Mouse (Mus musculus): Measurements from ENCODE around the gene Cic. TPM values are rescaled to one million over a fixed set of nuclear protein-coding genes. Genes with fewer than 3 reads are reported as not detected.

Gene Cic
- total and polyA plus RNA-seq, 3 experiments, result 41.6 to 62.9 (median 62.8) TPM

DNA sequence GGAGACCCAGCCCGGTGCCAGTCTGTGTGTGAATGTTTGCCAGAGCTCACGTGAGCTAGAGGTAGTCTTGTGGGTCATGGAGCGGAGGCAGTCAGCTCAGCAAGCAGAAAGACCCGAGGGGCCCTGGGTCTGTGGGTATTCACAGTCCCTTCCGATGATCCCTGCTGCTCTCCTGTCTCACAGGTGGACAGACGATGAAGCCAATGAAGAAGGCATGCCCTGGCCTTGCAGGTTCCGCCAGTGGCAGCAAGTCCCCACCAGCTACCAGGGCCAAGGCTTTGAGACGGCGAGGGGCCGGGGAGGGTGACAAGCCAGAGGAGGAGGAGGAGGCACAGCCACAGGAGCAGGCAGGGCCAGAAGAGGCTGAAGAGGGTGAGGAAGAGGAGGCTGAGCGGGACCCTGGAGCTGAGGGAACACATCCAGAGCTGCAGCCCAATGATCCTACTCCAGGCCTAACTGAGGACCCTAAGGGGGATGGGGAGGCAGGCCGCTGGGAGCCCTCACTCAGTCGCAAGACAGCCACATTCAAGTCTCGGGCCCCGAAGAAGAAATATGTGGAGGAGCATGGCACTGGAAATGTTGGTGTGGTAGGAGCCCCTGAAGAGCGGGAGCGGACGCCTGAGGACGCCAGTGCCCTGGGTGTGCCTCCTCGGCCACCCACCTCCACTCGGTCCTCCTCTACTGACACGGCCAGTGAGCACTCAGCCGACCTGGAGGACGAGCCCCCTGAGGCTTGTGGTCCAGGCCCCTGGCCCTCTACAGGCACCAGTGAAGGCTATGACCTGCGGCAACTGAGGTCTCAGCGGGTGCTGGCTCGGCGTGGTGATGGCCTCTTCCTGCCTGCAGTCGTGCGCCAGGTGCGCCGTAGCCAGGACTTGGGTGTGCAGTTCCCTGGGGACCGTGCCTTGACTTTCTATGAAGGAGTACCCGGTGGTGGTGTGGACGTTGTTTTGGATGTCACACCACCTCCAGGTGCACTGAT is 3.4 kb downstream of the Cic start:
- 87% methylated on average over 35 of the region's 35 CpGs for WGBS
- no peak overlapping the region for H3K9ac ChIP-seq (ENCODE audit: low read depth, low read length)

DNA sequence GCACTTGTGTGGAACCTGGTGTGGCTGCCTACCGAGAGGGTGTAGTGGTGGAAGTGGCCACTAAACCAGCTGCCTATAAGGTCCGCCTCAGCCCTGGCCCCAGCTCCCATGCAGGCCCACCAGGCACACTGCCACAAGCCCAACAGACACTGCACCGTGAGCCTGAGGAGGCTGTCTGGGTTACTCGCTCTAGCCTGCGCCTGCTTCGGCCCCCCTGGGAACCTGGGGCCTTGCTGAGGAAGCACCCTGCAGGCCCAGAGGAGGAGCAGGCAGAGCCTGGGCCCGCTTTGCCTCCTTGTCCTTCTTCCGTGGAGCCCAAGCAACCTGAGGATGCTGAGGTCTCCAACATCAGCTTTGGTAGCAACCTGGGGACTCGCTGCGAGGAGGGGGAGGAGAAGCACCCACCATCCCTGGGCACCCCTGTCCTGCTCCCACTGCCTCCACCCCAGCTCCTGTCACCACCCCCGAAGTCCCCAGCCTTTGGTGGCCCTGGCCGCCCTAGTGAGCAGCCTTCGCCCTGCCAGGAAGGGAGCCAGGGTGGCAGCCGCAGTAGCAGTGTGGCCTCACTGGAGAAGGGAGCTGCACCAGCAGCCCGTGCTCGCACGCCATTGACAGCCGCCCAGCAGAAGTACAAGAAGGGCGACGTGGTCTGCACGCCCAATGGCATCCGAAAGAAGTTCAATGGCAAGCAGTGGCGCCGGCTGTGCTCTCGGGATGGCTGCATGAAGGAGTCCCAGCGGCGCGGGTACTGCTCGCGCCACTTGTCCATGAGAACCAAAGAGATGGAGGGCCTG is 4.3 kb downstream of the Cic start:
- DNase-seq, result peak in 1 of 2 experiments; percentile 11

More for the DNA sequence above, 3.4 kb downstream of the Cic start:
- Histone ChIP-seq H3K27ac (no peak overlapping the region), H3K4me3 (no peak overlapping the region), H3K4me1 (ENCODE audit: control insufficient read depth, insufficient read depth, low read length) (peaks cover 12% of the 10 kb centered on the region), H3K79me2 (replicated peaks; ENCODE audit: control insufficient read depth, insufficient read depth, low read length) (peaks cover 14% of the 10 kb centered on the region), H3K27me3 (ENCODE audit: control insufficient read depth, insufficient read depth, low read length) (no peaks in the 10 kb centered on the region), H3K36me3 (ENCODE audit: control insufficient read depth, insufficient read depth, low read length) (no peaks in the 10 kb centered on the region; the same call in 1 of the 2 replicates)
- intact Hi-C loops (cut with DNase I), result no loop called here
- DNase-seq, result peak in 1 of 2 experiments; percentile 3
- TF ChIP-seq EP300 (IDR thresholded peaks at IDR 0.05; ENCODE audit: insufficient read depth, low read depth, low read length) (no peak), CTCF (IDR thresholded peaks at IDR 0.05) (no peak), POLR2A (IDR thresholded peaks at IDR 0.05; ENCODE audit: insufficient read depth, low read depth, low read length) (no peak)

DNA sequence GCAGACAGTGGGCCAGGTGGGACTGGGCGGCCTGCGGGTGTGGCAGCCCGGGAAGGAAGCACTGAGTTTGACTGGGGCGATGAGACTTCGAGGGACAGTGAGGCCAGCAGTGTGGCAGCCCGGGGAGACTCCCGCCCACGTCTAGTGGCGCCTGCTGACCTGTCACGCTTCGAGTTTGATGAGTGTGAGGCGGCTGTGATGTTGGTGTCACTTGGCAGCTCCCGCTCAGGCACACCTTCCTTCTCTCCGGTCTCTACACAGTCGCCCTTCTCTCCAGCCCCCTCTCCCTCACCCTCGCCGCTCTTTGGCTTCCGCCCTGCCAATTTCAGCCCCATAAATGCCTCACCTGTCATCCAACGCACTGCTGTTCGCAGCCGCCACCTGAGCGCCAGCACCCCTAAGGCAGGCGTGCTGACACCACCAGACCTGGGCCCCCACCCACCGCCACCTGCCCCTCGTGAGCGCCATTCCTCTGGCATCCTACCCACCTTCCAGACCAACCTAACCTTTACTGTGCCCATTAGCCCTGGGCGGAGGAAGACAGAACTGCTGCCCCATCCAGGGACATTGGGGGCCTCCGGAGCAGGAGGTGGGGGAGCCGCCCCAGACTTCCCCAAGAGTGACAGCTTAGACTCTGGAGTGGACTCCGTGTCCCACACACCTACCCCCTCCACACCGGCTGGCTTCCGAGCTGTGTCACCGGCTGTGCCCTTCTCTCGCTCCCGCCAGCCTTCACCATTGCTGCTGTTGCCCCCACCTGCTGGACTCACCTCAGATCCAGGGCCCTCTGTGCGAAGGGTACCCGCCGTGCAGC is 5.1 kb downstream of the Cic start:
- H3K4me3 ChIP-seq, result no peak overlapping the region
- H3K27me3 ChIP-seq (ENCODE audit: control insufficient read depth, insufficient read depth, low read length), result no peaks in the 10 kb centered on the region
- H3K4me1 ChIP-seq (ENCODE audit: control insufficient read depth, insufficient read depth, low read length), result peaks cover 15% of the 10 kb centered on the region
- no peak for TF ChIP-seq POLR2A (IDR thresholded peaks at IDR 0.05; ENCODE audit: insufficient read depth, low read depth, low read length)
- H3K79me2 ChIP-seq (replicated peaks; ENCODE audit: control insufficient read depth, insufficient read depth, low read length), result peaks cover 14% of the 10 kb centered on the region
- peaks cover under 1% of the 10 kb centered on the region for H3K36me3 ChIP-seq (ENCODE audit: control insufficient read depth, insufficient read depth, low read length)
- H3K9ac ChIP-seq (ENCODE audit: low read depth, low read length), result no peak overlapping the region
- intact Hi-C loops (cut with DNase I), result no loop called here
- peak in 1 of 2 experiments; percentile 3 for DNase-seq
- H3K27ac ChIP-seq, result no peak overlapping the region
- 83% methylated on average over 38 of the region's 38 CpGs for WGBS

More for the DNA sequence above, 4.3 kb downstream of the Cic start:
- Histone ChIP-seq H3K27me3 (ENCODE audit: control insufficient read depth, insufficient read depth, low read length) (no peaks in the 10 kb centered on the region), H3K36me3 (ENCODE audit: control insufficient read depth, insufficient read depth, low read length) (no peaks in the 10 kb centered on the region; the same call in 1 of the 2 replicates), H3K4me3 (no peak overlapping the region), H3K4me1 (ENCODE audit: control insufficient read depth, insufficient read depth, low read length) (peaks cover 12% of the 10 kb centered on the region), H3K27ac (no peak overlapping the region), H3K79me2 (replicated peaks; ENCODE audit: control insufficient read depth, insufficient read depth, low read length) (peaks cover 14% of the 10 kb centered on the region), H3K9ac (ENCODE audit: low read depth, low read length) (no peak overlapping the region)
- TF ChIP-seq CTCF (IDR thresholded peaks at IDR 0.05), result no peak
- no peak for TF ChIP-seq POLR2A (IDR thresholded peaks at IDR 0.05; ENCODE audit: insufficient read depth, low read depth, low read length)
- TF ChIP-seq EP300 (IDR thresholded peaks at IDR 0.05; ENCODE audit: insufficient read depth, low read depth, low read length), result no peak
- intact Hi-C loops (cut with DNase I), result no loop called here
- 89% methylated on average over 30 of the region's 30 CpGs for WGBS

DNA sequence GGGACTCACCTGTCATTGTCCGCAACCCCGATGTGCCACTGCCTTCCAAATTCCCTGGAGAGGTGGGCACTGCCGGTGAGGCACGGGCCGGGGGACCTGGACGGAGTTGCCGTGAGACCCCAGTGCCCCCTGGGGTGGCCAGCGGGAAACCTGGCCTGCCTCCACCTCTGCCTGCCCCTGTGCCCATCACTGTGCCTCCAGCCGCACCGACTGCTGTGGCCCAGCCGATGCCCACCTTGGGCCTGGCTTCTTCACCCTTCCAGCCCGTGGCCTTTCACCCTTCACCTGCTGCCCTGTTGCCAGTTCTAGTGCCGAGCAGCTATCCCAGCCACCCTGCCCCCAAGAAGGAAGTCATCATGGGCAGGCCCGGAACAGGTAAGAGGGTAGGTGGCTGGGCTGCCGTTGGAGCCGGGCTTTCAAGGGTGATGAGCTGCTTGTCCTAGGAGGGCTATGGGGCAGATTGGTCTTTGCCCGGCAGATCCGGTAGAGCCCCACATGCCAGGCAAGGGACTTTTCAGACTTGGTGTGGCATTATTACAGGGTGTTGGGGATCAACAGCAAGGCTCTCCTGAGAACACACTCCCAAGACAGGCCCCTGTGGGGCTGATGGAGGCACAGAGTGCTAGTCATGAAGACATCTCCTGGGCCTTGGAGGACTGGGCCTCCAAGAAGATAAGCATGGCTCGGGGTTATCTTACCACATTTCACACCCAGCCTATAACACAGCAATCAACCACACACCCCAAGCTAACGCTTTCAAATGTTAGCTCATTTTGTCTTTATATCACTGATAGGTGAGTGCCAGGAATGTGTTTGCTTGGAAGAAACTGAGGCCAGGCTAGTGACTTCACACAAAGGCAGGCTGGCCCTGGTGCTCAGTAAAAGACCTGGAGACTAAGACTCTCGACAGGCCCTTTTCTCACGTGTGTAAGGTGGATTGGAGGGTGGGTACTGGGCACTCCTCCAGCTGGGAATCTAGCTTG is 6.0 kb downstream of the Cic start:
- no peak overlapping the region for H3K9ac ChIP-seq (ENCODE audit: low read depth, low read length)
- H3K27me3 ChIP-seq (ENCODE audit: control insufficient read depth, insufficient read depth, low read length), result no peaks in the 10 kb centered on the region
- peaks cover 16% of the 10 kb centered on the region for H3K4me1 ChIP-seq (ENCODE audit: control insufficient read depth, insufficient read depth, low read length)
- peak in 1 of 2 experiments; percentile 3 for DNase-seq
- no peak overlapping the region for H3K27ac ChIP-seq
- H3K79me2 ChIP-seq (replicated peaks; ENCODE audit: control insufficient read depth, insufficient read depth, low read length), result peaks cover 14% of the 10 kb centered on the region
- TF ChIP-seq EP300 (IDR thresholded peaks at IDR 0.05; ENCODE audit: insufficient read depth, low read depth, low read length), result no peak
- no peak for TF ChIP-seq POLR2A (IDR thresholded peaks at IDR 0.05; ENCODE audit: insufficient read depth, low read depth, low read length)
- no peak for TF ChIP-seq CTCF (IDR thresholded peaks at IDR 0.05)
- peaks cover 3% of the 10 kb centered on the region for H3K36me3 ChIP-seq (ENCODE audit: control insufficient read depth, insufficient read depth, low read length)
- no peak overlapping the region for H3K4me3 ChIP-seq
- 84% methylated on average over 22 of the region's 22 CpGs for WGBS
- intact Hi-C loops (cut with DNase I), result no loop called here

Data from heart, adult 2 months (tissue).